Mouse (Mus musculus): Measurements from ENCODE around the gene Saysd1. TPM values are rescaled to one million over a fixed set of nuclear protein-coding genes. Genes with fewer than 3 reads are reported as not detected.

Saysd1 gene
- polyA plus RNA-seq, 1 experiment = 220 TPM

DNA sequence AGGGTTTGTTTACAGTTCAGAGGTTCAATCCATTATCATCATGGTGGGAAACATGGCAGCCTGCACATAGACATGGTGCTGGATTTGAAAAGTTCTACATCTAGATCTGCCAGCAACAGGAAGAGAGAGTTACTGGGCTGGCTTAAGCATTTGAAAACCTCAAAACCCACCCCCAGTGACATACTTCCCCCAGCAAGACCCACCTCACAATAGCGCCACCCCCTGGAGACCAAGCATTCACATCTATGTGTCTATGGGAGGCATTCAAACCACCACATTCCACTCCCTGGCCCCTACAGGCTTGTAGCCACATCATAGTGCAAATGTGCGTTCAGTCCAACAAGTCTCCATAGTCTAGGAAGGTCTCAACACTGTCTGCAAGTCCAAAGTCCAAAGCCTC is 70.0 kb downstream of the Saysd1 start:
- TF ChIP-seq POLR2A (IDR thresholded peaks at IDR 0.05; ENCODE audit: control insufficient read depth, low read depth, low read length) = no peak
- TF ChIP-seq CTCF (IDR thresholded peaks at IDR 0.05; ENCODE audit: control insufficient read depth, insufficient read depth, insufficient replicate concordance, low read depth, low read length) = no peak
- H3K27me3 ChIP-seq (ENCODE audit: control insufficient read depth, insufficient read depth, low read length) = no peaks in the 10 kb centered on the region

DNA sequence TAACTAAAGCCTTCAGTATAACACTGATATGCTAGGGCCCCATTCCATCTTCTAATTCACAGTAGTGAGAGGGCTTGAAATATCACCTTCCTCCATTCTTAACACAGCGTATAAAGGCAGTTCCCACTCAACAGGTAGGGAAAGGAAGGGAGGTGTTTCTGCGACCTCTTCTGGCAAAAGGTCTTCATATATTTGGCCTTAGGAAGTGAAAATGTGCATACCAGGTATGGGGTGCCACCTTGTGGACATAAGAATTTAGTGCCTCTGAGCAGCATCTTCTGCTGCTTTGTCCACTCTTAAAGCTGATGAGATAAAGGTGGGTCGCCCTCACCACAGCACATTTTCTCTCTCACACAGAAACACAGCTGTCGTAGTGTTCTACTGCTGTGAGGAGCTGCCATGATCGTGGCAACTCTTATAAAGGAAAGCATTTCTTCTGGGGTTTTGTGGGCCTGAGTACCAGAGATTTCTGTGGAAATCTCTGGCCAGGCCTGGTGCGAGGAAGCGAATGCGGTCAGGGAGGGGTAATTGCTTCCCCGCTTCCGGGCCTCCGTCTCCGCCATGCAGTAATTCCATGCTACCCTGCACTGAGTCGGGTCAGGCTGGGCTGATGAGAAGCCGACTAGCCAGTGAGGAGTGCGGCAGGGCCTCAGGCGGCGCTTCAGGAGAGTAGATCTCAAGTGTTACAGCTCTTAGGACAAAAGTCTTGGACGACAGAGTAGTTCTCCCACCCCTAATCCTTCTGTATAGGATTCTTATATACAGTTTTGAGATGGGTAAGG is 70.8 kb downstream of the Saysd1 start:
- H3K27ac ChIP-seq (ENCODE audit: control insufficient read depth, insufficient read depth, low read depth, low read length) = no peak overlapping the region
- H3K4me1 ChIP-seq (ENCODE audit: control insufficient read depth, insufficient read depth, low read length) = no peaks in the 10 kb centered on the region; the same call in 1 of the 2 replicates
- no peak overlapping the region for H3K4me3 ChIP-seq (ENCODE audit: control insufficient read depth, low read depth, low read length)

More for the DNA sequence above, 70.0 kb downstream of the Saysd1 start:
- no peak overlapping the region for H3K4me3 ChIP-seq (ENCODE audit: control insufficient read depth, low read depth, low read length)
- no peak overlapping the region for H3K27ac ChIP-seq (ENCODE audit: control insufficient read depth, insufficient read depth, low read depth, low read length)
- H3K4me1 ChIP-seq (ENCODE audit: control insufficient read depth, insufficient read depth, low read length) = no peaks in the 10 kb centered on the region; the same call in 1 of the 2 replicates
- H3K36me3 ChIP-seq (ENCODE audit: control insufficient read depth, insufficient read depth, low read length) = no peaks in the 10 kb centered on the region

DNA sequence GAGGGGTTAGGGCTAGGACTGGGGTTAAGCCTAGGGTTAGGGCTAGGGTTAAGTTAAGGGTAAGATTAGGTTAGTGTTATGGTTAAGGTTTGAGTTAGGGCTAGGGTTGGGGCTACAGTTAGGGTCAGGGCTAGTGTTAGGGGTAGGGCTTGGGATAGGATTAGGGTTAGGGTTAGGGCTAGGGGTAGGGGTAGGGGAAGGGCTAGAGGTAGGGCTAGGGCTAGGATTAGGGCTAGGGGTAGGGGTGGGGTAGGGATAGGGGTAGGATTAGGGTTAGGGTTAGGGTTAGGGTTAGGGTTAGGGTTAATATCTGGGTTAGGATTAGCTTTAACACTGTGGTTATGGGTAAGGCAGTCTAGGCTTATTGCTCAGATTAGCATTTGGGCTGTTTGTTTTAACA is 73.6 kb downstream of the Saysd1 start:
- H3K4me1 ChIP-seq (ENCODE audit: control insufficient read depth, insufficient read depth, low read length) = no peaks in the 10 kb centered on the region; the same call in 1 of the 2 replicates
- no peaks in the 10 kb centered on the region for H3K27me3 ChIP-seq (ENCODE audit: control insufficient read depth, insufficient read depth, low read length)
- H3K36me3 ChIP-seq (ENCODE audit: control insufficient read depth, insufficient read depth, low read length) = no peaks in the 10 kb centered on the region
- TF ChIP-seq POLR2A (IDR thresholded peaks at IDR 0.05; ENCODE audit: control insufficient read depth, low read depth, low read length) = no peak
- no peak for TF ChIP-seq CTCF (IDR thresholded peaks at IDR 0.05; ENCODE audit: control insufficient read depth, insufficient read depth, insufficient replicate concordance, low read depth, low read length)
- H3K4me3 ChIP-seq (ENCODE audit: control insufficient read depth, low read depth, low read length) = no peak overlapping the region
- no peak overlapping the region for H3K27ac ChIP-seq (ENCODE audit: control insufficient read depth, insufficient read depth, low read depth, low read length)

More for the DNA sequence above, 70.8 kb downstream of the Saysd1 start:
- H3K36me3 ChIP-seq (ENCODE audit: control insufficient read depth, insufficient read depth, low read length) = no peaks in the 10 kb centered on the region
- no peaks in the 10 kb centered on the region for H3K27me3 ChIP-seq (ENCODE audit: control insufficient read depth, insufficient read depth, low read length)
- TF ChIP-seq POLR2A (IDR thresholded peaks at IDR 0.05; ENCODE audit: control insufficient read depth, low read depth, low read length) (no peak), CTCF (IDR thresholded peaks at IDR 0.05; ENCODE audit: control insufficient read depth, insufficient read depth, insufficient replicate concordance, low read depth, low read length) (no peak)

DNA sequence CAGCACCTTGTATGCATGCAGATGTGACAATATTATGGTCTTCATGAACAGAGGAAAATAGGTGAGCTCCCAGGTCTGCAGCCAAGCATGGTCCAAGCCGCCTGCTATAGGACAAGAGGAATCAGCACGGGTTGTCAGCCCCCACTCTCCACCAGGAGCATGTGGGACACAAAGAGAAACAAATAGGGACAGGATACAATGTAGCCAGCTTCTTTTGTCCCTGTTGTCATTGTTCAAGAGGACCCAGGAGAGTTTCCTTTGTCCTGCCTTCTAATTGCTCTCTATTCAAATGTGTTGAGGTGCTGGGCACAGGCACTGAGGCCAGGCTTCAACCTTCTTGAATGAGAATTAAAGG is 89.9 kb downstream of the Saysd1 start:
- H3K27me3 ChIP-seq (ENCODE audit: control insufficient read depth, insufficient read depth, low read length) = no peaks in the 10 kb centered on the region
- TF ChIP-seq CTCF (IDR thresholded peaks at IDR 0.05; ENCODE audit: control insufficient read depth, insufficient read depth, insufficient replicate concordance, low read depth, low read length) = no peak
- no peak for TF ChIP-seq POLR2A (IDR thresholded peaks at IDR 0.05; ENCODE audit: control insufficient read depth, low read depth, low read length)
- no peak overlapping the region for H3K27ac ChIP-seq (ENCODE audit: control insufficient read depth, insufficient read depth, low read depth, low read length)
- H3K4me3 ChIP-seq (ENCODE audit: control insufficient read depth, low read depth, low read length) = no peak overlapping the region
- H3K4me1 ChIP-seq (ENCODE audit: control insufficient read depth, insufficient read depth, low read length) = no peaks in the 10 kb centered on the region
- no peaks in the 10 kb centered on the region for H3K36me3 ChIP-seq (ENCODE audit: control insufficient read depth, insufficient read depth, low read length)

DNA sequence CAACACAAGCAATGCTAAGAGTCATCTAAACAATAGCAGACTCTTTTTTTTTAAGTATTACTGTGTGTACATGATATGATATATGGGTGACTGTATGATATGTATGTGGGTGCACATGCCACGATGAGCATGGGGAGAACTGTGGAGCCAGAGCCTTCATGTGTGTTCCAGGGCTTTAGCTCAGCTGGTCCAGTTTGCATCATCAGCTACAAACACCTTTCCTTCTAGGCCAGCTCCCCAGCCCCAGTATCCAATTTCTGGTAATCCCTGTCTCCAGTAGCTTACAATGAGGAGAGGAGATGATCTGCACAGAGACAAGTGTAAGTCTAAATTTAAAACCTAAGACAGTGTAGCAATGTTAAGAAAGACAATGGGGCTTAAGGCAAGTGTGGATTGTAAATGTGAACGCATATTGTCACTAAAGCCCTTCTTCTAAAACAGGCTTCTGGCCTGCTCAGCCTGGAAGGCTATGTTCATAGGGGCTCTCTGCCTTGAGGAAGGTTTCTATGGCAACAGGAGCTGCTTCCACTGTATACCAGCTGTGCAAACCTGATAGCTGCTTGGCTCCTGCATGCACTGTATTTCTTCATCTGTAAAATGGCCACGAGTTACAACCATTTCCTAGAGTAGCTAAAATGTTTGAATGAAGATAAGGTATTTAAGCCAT is 90.4 kb downstream of the Saysd1 start:
- Histone ChIP-seq H3K36me3 (ENCODE audit: control insufficient read depth, insufficient read depth, low read length) (no peaks in the 10 kb centered on the region), H3K4me1 (ENCODE audit: control insufficient read depth, insufficient read depth, low read length) (no peaks in the 10 kb centered on the region), H3K27me3 (ENCODE audit: control insufficient read depth, insufficient read depth, low read length) (no peaks in the 10 kb centered on the region), H3K4me3 (ENCODE audit: control insufficient read depth, low read depth, low read length) (no peak overlapping the region), H3K27ac (ENCODE audit: control insufficient read depth, insufficient read depth, low read depth, low read length) (no peak overlapping the region)
- no peak for TF ChIP-seq CTCF (IDR thresholded peaks at IDR 0.05; ENCODE audit: control insufficient read depth, insufficient read depth, insufficient replicate concordance, low read depth, low read length)
- TF ChIP-seq POLR2A (IDR thresholded peaks at IDR 0.05; ENCODE audit: control insufficient read depth, low read depth, low read length) = no peak

DNA sequence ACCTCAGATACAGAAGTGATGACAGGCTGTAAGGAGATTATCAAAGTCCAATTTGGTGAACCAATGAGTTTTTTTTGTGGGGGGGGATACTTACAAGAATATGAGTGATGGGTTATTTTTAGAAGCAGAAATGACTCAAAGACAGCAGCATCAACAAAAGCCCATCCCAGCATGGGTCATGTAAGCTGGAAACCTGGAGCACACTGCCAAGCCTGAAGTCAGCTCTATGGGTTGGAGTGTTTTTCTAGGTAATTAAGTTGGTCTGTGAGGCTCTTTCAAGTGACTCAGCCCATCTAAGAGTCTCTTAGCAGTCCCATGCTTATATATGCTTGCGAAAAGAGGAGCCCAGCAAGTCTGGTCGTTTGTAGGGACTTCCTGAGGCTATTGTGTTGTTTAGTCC is 91.0 kb downstream of the Saysd1 start:
- TF ChIP-seq POLR2A (IDR thresholded peaks at IDR 0.05; ENCODE audit: control insufficient read depth, low read depth, low read length) (no peak), CTCF (IDR thresholded peaks at IDR 0.05; ENCODE audit: control insufficient read depth, insufficient read depth, insufficient replicate concordance, low read depth, low read length) (no peak)
- no peaks in the 10 kb centered on the region for H3K36me3 ChIP-seq (ENCODE audit: control insufficient read depth, insufficient read depth, low read length)
- H3K4me3 ChIP-seq (ENCODE audit: control insufficient read depth, low read depth, low read length) = no peak overlapping the region
- H3K27me3 ChIP-seq (ENCODE audit: control insufficient read depth, insufficient read depth, low read length) = no peaks in the 10 kb centered on the region
- H3K4me1 ChIP-seq (ENCODE audit: control insufficient read depth, insufficient read depth, low read length) = no peaks in the 10 kb centered on the region
- H3K27ac ChIP-seq (ENCODE audit: control insufficient read depth, insufficient read depth, low read depth, low read length) = no peak overlapping the region

DNA sequence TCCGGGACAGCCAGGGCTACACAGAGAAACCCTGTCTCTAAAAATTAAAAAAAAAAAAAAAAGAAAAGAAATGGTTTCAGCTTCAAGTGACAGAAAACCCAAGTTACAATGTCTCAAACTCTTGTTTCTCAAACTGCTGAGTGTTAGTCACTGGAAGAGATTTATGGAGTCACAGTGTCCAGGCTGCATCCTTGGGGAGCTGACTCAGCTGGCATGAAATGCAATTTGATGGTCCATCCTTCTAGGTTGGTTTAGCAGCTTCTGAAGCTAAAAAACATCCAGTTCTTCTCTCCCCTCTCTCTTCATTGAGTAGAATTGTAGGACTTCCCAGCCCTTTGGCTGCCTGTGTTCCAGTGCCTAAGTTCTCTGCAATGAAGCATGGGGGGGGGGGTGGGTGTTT is 94.3 kb downstream of the Saysd1 start:
- no peak for TF ChIP-seq POLR2A (IDR thresholded peaks at IDR 0.05; ENCODE audit: control insufficient read depth, low read depth, low read length)
- TF ChIP-seq CTCF (IDR thresholded peaks at IDR 0.05; ENCODE audit: control insufficient read depth, insufficient read depth, insufficient replicate concordance, low read depth, low read length) = no peak
- Histone ChIP-seq H3K4me3 (ENCODE audit: control insufficient read depth, low read depth, low read length) (no peak overlapping the region), H3K27me3 (ENCODE audit: control insufficient read depth, insufficient read depth, low read length) (no peaks in the 10 kb centered on the region), H3K36me3 (ENCODE audit: control insufficient read depth, insufficient read depth, low read length) (no peaks in the 10 kb centered on the region), H3K4me1 (ENCODE audit: control insufficient read depth, insufficient read depth, low read length) (no peaks in the 10 kb centered on the region), H3K27ac (ENCODE audit: control insufficient read depth, insufficient read depth, low read depth, low read length) (no peak overlapping the region)

All from testis, adult 2 months (tissue).